Mouse (Mus musculus) kidney, postnatal 0 days (tissue): ENCODE measurements at regions not wholly inside any gene's neighbourhood (a gene's known extent, or its start where the extent isn't known, plus 50 kb on each side); places are given as distances from the start of the nearest gene placed in this dataset.

Source experiments
- ATAC-seq: fragments of 200-750 bp; cut with Nextera tagmentation; replicated peaks from 2 replicates; pipeline ENCODE4 v1.8.0; 2017; ENCODE audit warnings: low read depth, moderate number of reproducible peaks, moderate TSS enrichment, moderate library complexity; ENCODE audit not compliant: low FRiP score
- DNase-seq: peaks from one replicate; pipeline ENCODE4 v3.0.0-alpha.2; 2016; ENCODE audit warnings: low spot score
- H3K27ac ChIP-seq: fragments of 300-500 bp; sonication (generic); 2 replicates; pipeline ENCODE4 v1.5.1; 2014; ENCODE audit warnings: mild to moderate bottlenecking
- H3K27me3 ChIP-seq: fragments of 300-500 bp; sonication (generic); 2 replicates; pipeline ENCODE4 v1.6.1; 2014; ENCODE audit warnings: low read length, mixed read lengths; ENCODE audit not compliant: insufficient read depth
- H3K36me3 ChIP-seq: fragments of 300-500 bp; sonication (generic); 2 replicates; pipeline ENCODE4 v1.6.1; 2014; ENCODE audit warnings: low read length, mixed read lengths; ENCODE audit not compliant: insufficient read depth
- H3K4me1 ChIP-seq: fragments of 300-500 bp; sonication (generic); replicated peaks from 2 replicates; pipeline ENCODE4 v1.6.1; 2014; ENCODE audit warnings: antibody characterized with exemption, low read length, mixed read lengths; ENCODE audit not compliant: insufficient read depth
- H3K4me2 ChIP-seq: fragments of 300-500 bp; sonication (generic); 2 replicates; pipeline ENCODE4 v1.6.1; 2014; ENCODE audit warnings: mild to moderate bottlenecking, low read length, moderate library complexity, mixed read lengths
- H3K4me3 ChIP-seq: fragments of 300-500 bp; sonication (generic); replicated peaks from 2 replicates; pipeline ENCODE4 v1.5.1; 2014; ENCODE audit warnings: low read depth, low read length
- H3K9ac ChIP-seq: fragments of 300-500 bp; sonication (generic); 2 replicates; pipeline ENCODE4 v1.6.1; 2014; ENCODE audit warnings: low read depth, low read length
- H3K9me3 ChIP-seq: fragments of 300-500 bp; sonication (generic); replicated peaks from 2 replicates; pipeline ENCODE4 v1.6.1; 2016; ENCODE audit warnings: low read length, inconsistent platforms, mixed read lengths
- CTCF ChIP-seq: IDR thresholded peaks from 2 replicates; pipeline ENCODE4 v1.5.1; 2016; ENCODE audit warnings: antibody characterized with exemption, low read depth, mild to moderate bottlenecking, moderate library complexity
- WGBS: fragments of 180-500 bp; shearing (Covaris S2); extraction: QIAGEN DNeasy Blood & Tissue Kit; methylation state at CpG from one replicate; pipeline ENCODE4 v1.1.7; 2014; 5-methylcytosine and 5-hydroxymethylcytosine counted together

GRCm38 (mm10) chr12:25266701-25267571 is 170.0 kb upstream of the Id2 start:
- H3K9me3 ChIP-seq, result no peaks in the 10 kb centered on the region
- 74% methylated on average over 17 of the region's 17 CpGs for WGBS
- H3K4me3 ChIP-seq, result no peak overlapping the region
- no peaks in the 10 kb centered on the region for H3K36me3 ChIP-seq
- no peak overlapping the region for H3K4me2 ChIP-seq
- ATAC-seq (no peak), DNase-seq (no peak)
- no peak for TF ChIP-seq CTCF
- no peaks in the 10 kb centered on the region; the same call in none of the 2 replicates for H3K4me1 ChIP-seq
- no peak overlapping the region for H3K9ac ChIP-seq
- H3K27me3 ChIP-seq, result no peaks in the 10 kb centered on the region
- H3K27ac ChIP-seq, result no peak overlapping the region

- ATAC-seq (no peak), DNase-seq (no peak)
- no peak overlapping the region for H3K9ac ChIP-seq
- WGBS, result 52% methylated on average over 11 of the region's 11 CpGs
- TF ChIP-seq CTCF, result no peak
- no peaks in the 10 kb centered on the region for H3K9me3 ChIP-seq
- H3K4me3 ChIP-seq, result no peak overlapping the region
- H3K4me1 ChIP-seq, result no peaks in the 10 kb centered on the region; the same call in none of the 2 replicates
- no peaks in the 10 kb centered on the region for H3K27me3 ChIP-seq
- H3K4me2 ChIP-seq, result no peak overlapping the region
- no peak overlapping the region for H3K27ac ChIP-seq
- no peaks in the 10 kb centered on the region for H3K36me3 ChIP-seq
Measured at GRCm38 (mm10) chr12:25265560-25266525, 168.9 kb upstream of the Id2 start.

GRCm38 (mm10) chr12:25265066-25265465 is 168.1 kb upstream of the Id2 start:
- Histone ChIP-seq H3K27ac (no peak overlapping the region), H3K9ac (no peak overlapping the region), H3K4me2 (no peak overlapping the region), H3K36me3 (no peaks in the 10 kb centered on the region), H3K27me3 (no peaks in the 10 kb centered on the region), H3K4me3 (no peak overlapping the region), H3K9me3 (no peaks in the 10 kb centered on the region), H3K4me1 (no peaks in the 10 kb centered on the region; the same call in none of the 2 replicates)
- DNase-seq, result no peak
- 47% methylated on average over 13 of the region's 13 CpGs for WGBS
- TF ChIP-seq CTCF, result no peak
- ATAC-seq, result no peak

- Histone ChIP-seq H3K4me2 (no peak overlapping the region), H3K4me3 (no peak overlapping the region), H3K9ac (no peak overlapping the region), H3K36me3 (no peaks in the 10 kb centered on the region), H3K9me3 (no peaks in the 10 kb centered on the region), H3K27me3 (no peaks in the 10 kb centered on the region), H3K4me1 (no peaks in the 10 kb centered on the region; the same call in none of the 2 replicates), H3K27ac (no peak overlapping the region)
- WGBS, result 51% methylated on average over 3 of the region's 3 CpGs
- peak; percentile 29; the same call in 1 of the 2 replicates for TF ChIP-seq CTCF
- ATAC-seq, result peak; percentile 71; the same call in 1 of the 2 replicates
- peak; percentile 72 for DNase-seq
Measured at GRCm38 (mm10) chr12:25264408-25264807, 167.5 kb upstream of the Id2 start.

- H3K4me3 ChIP-seq, result no peak overlapping the region
- H3K9me3 ChIP-seq, result no peaks in the 10 kb centered on the region
- no peak for ATAC-seq
- H3K4me1 ChIP-seq, result no peaks in the 10 kb centered on the region; the same call in 1 of the 2 replicates
- H3K4me2 ChIP-seq, result no peak overlapping the region
- no peaks in the 10 kb centered on the region for H3K36me3 ChIP-seq
- no peak for DNase-seq
- H3K27me3 ChIP-seq, result no peaks in the 10 kb centered on the region
- no peak for TF ChIP-seq CTCF
- no peak overlapping the region for H3K9ac ChIP-seq
- 90% methylated on average over 3 of the region's 3 CpGs for WGBS
- H3K27ac ChIP-seq, result no peak overlapping the region
Measured at GRCm38 (mm10) chr12:25262461-25262860, 165.5 kb upstream of the Id2 start.

- Histone ChIP-seq H3K36me3 (no peaks in the 10 kb centered on the region), H3K27ac (no peak overlapping the region), H3K9me3 (no peaks in the 10 kb centered on the region), H3K27me3 (no peaks in the 10 kb centered on the region), H3K4me3 (no peak overlapping the region), H3K4me1 (no peaks in the 10 kb centered on the region), H3K9ac (no peak overlapping the region), H3K4me2 (no peak overlapping the region)
- 88% methylated on average over 2 of the region's 2 CpGs for WGBS
- TF ChIP-seq CTCF, result no peak
- ATAC-seq, result no peak
- no peak for DNase-seq
Measured at GRCm38 (mm10) chr12:25259123-25259522, 162.2 kb upstream of the Id2 start.
